Mouse (Mus musculus) hindbrain, embryonic 16.5 days (tissue): ENCODE results near the gene Nr1i2. TPM values are rescaled to one million over a fixed set of nuclear protein-coding genes. Genes with fewer than 3 reads are reported as not detected.

ENCODE experiments used
- ATAC-seq: fragments of 200-750 bp; cut with Nextera tagmentation; 2 replicates; pipeline ENCODE4 v1.8.0; 2017; ENCODE audit warnings: moderate TSS enrichment, moderate library complexity
- H3K27ac ChIP-seq: fragments of 300-500 bp; sonication (generic); 2 replicates; pipeline ENCODE4 v1.5.1; 2014; ENCODE audit warnings: low read depth, mild to moderate bottlenecking, control low read depth, low read length, moderate library complexity
- H3K27me3 ChIP-seq: fragments of 300-500 bp; sonication (generic); replicated peaks from 2 replicates; pipeline ENCODE4 v1.6.1; 2014; ENCODE audit warnings: low read length; ENCODE audit not compliant: control insufficient read depth, insufficient read depth
- H3K36me3 ChIP-seq: fragments of 300-500 bp; sonication (generic); 2 replicates; pipeline ENCODE4 v1.6.1; 2014; ENCODE audit warnings: mild to moderate bottlenecking, low read length, moderate library complexity, mixed read lengths; ENCODE audit not compliant: control insufficient read depth, insufficient read depth
- H3K4me1 ChIP-seq: fragments of 300-500 bp; sonication (generic); 2 replicates; pipeline ENCODE4 v1.6.1; 2014; ENCODE audit warnings: low read depth, low read length; ENCODE audit not compliant: control insufficient read depth, insufficient read depth
- H3K4me2 ChIP-seq: fragments of 300-500 bp; sonication (generic); 2 replicates; pipeline ENCODE4 v1.6.1; 2014; ENCODE audit warnings: mild to moderate bottlenecking, low read length, control low read depth, moderate library complexity
- H3K4me3 ChIP-seq: fragments of 300-500 bp; sonication (generic); 2 replicates; pipeline ENCODE4 v1.5.1; 2014; ENCODE audit warnings: mild to moderate bottlenecking, low read length, control low read depth, moderate library complexity
- H3K9ac ChIP-seq: fragments of 300-500 bp; sonication (generic); 2 replicates; pipeline ENCODE4 v1.6.1; 2014; ENCODE audit warnings: low read depth, mild to moderate bottlenecking, control low read depth, low read length, moderate library complexity
- H3K9me3 ChIP-seq: fragments of 300-500 bp; sonication (generic); 2 replicates; pipeline ENCODE4 v1.6.1; 2014; ENCODE audit warnings: mild to moderate bottlenecking, low read length, moderate library complexity; ENCODE audit not compliant: control insufficient read depth
- WGBS: fragments of 180-500 bp; shearing (Covaris S2); extraction: QIAGEN DNeasy Blood & Tissue Kit; methylation state at CpG from one replicate; pipeline ENCODE4 v1.1.7; 2014; 5-methylcytosine and 5-hydroxymethylcytosine counted together
- polyA plus RNA-seq: library from polyadenylated mRNA; unstranded; fragments of >200 nt; fragmentation: Nextera tagmentation; extraction: Ambion mirVana; gene quantifications from 2 replicates; pipeline ENCODE4 v1.2.1, GENCODE M21; 2015

Gene Nr1i2
- polyA plus RNA-seq, 1 experiment from 2014 or later = not detected

DNA sequence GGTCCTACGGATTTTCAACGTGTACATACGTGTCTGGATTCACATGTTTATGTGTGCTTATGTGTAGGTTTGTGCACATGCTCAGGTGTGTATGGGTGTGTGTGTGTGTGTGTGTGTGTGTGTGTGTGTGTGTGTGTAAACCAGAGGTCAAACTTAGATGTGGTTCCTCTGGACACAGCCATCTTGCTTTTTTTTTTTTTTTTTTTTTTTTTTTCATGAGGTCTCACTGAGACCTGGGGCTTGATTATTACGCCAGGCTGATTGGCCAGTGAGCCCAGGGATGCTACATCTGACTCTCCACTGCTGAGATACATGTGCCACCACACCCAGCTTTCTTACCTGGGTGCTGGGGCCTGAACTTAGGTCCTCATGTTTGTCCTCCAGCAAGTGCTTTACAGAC lies 24.5 kb upstream of the Nr1i2 start:
- Histone ChIP-seq H3K9ac (no peak overlapping the region), H3K27me3 (no peaks in the 10 kb centered on the region), H3K27ac (no peak overlapping the region), H3K4me2 (no peak overlapping the region), H3K4me3 (no peak overlapping the region), H3K9me3 (no peaks in the 10 kb centered on the region), H3K4me1 (no peaks in the 10 kb centered on the region), H3K36me3 (no peaks in the 10 kb centered on the region)
- ATAC-seq = no peak
- WGBS = 98% methylated on average over 4 of the region's 4 CpGs

DNA sequence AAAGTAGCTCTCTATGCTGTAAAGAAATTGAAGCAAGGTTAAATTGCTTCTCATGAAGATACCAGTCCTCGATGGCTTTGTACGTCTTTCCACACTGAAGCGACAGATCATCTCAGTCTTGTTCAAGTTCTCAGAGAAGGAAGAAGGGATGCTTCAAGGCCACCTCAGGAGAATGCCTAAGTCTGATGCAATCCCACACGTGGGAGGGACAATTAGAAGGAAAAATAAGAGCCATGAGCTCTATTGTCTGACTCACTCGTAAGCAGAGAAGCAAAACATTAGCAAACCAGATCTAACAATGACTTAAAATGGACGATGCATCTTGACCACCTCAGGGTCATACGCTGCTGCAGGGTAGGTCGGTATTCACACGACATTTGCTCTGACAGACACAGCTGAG lies 23.9 kb upstream of the Nr1i2 start:
- no peaks in the 10 kb centered on the region for H3K4me1 ChIP-seq
- no peak for ATAC-seq
- H3K9me3 ChIP-seq = no peaks in the 10 kb centered on the region
- H3K9ac ChIP-seq = no peak overlapping the region
- no peak overlapping the region for H3K4me3 ChIP-seq
- 73% methylated on average over 9 of the region's 9 CpGs for WGBS
- no peaks in the 10 kb centered on the region for H3K27me3 ChIP-seq
- H3K27ac ChIP-seq = no peak overlapping the region
- no peak overlapping the region for H3K4me2 ChIP-seq
- H3K36me3 ChIP-seq = no peaks in the 10 kb centered on the region

DNA sequence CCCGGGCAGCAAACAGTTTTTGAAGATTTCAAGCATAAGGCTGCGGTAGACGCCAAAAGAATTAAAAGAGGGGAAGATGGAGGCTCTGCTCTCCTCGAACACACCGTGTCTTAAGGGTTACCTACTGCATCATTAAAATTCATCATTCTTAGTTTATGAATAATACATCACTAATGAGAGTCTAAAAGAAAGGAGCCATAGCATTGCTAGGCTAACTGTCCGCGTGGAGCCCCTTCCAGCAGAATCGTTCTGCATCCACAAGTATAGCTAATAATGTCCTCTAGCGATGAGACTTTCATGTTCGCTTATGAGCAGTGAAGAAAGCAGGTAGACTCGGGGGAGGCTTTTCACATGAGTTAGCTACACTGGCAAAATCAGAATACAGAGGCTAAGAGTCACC lies 13.6 kb upstream of the Nr1i2 start:
- no peaks in the 10 kb centered on the region for H3K9me3 ChIP-seq
- H3K4me1 ChIP-seq = no peaks in the 10 kb centered on the region
- H3K4me3 ChIP-seq = no peak overlapping the region
- H3K4me2 ChIP-seq = 0 out of 2 replicates have a peak overlapping the region, but pooled peaks have one; percentile 7
- H3K36me3 ChIP-seq = no peaks in the 10 kb centered on the region
- 56% methylated on average over 11 of the region's 11 CpGs for WGBS
- no peak overlapping the region for H3K27ac ChIP-seq
- no peaks in the 10 kb centered on the region for H3K27me3 ChIP-seq
- no peak for ATAC-seq
- no peak overlapping the region for H3K9ac ChIP-seq

DNA sequence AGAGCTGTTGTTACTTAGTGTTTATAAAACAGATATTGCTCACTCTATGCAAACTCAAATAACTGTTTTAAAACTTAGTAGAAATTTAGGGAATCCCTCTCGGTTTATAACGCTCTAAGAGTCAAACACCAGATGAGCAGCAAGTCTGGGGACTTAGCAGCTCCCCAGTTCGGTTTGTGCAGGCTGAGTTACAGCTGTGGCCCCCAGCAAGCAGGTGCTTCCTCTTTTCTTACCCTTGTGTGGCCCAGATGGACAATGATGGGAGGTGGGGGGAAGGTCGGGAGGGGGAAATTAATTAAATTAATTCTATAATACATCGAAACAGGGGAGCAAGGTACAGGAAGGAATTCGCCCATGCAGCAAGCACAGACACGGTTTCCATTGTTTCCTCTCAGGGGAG lies 13.0 kb upstream of the Nr1i2 start:
- H3K4me1 ChIP-seq = no peaks in the 10 kb centered on the region
- H3K36me3 ChIP-seq = no peaks in the 10 kb centered on the region
- WGBS = 45% methylated on average over 7 of the region's 7 CpGs
- no peak overlapping the region for H3K9ac ChIP-seq
- H3K4me3 ChIP-seq = no peak overlapping the region
- H3K9me3 ChIP-seq = no peaks in the 10 kb centered on the region
- H3K27ac ChIP-seq = no peak overlapping the region
- H3K4me2 ChIP-seq = 0 out of 2 replicates have a peak overlapping the region, but pooled peaks have one; percentile 7
- H3K27me3 ChIP-seq = no peaks in the 10 kb centered on the region
- no peak for ATAC-seq

DNA sequence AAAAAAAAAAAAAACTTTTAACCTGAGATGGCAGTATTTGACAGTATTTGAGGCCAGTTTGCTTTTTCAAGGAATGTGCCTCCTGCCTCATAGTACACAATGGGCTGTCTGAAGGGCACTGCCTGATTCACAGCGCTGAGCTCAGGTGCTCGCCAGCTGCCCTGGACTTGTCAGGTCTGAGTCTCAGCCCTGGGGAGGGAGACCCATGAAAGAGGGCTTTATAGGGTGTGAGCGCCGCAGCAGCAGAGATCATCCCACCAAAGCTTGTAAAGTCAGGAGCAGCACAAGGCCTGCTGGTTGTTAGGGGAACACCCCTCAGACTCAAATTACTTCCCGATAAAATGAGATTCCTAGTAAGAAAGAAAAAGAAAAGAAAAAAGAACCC lies 12.6 kb upstream of the Nr1i2 start:
- no peaks in the 10 kb centered on the region for H3K27me3 ChIP-seq
- no peak overlapping the region for H3K9ac ChIP-seq
- peak; percentile 30; the same call in 1 of the 2 replicates for ATAC-seq

DNA sequence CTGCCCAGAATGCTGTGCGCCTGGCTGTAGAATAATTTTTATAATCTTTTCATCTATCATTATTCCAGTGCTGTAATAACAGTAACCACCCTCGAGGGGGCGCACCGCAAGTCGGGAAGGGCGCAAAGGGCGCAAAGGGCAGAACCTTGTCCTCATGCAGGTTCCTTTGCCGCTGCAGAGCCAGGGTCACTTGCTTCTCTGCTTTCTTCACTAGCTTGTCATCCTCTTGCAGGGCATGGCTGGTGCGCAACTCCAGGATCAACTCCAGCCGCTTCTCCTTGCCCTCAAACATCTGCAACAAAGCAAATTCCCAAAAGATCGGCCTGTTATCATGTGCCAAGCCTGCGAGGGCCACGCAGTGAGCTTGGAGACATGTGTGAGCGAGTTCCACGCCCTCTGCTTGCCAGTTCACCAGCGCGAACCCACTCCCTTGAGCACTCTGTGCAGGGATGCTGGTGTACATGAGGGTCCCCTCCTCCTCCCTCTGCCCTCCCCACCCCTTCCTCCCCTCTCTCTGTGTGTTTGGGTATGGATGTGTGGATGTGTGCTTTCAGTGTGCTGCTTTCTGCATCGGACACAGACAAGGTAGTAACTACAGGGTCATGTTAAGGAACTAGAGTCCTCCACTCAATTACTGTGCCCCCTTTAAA lies 12.1 kb upstream of the Nr1i2 start:
- Histone ChIP-seq H3K27me3 (no peaks in the 10 kb centered on the region), H3K4me1 (no peaks in the 10 kb centered on the region), H3K9ac (no peak overlapping the region), H3K4me3 (no peak overlapping the region), H3K4me2 (no peak overlapping the region), H3K9me3 (no peaks in the 10 kb centered on the region), H3K36me3 (no peaks in the 10 kb centered on the region), H3K27ac (no peak overlapping the region)
- WGBS = 46% methylated on average over 18 of the region's 18 CpGs
- peak; percentile 24; the same call in 1 of the 2 replicates for ATAC-seq

More for the DNA sequence above, 12.6 kb upstream of the Nr1i2 start:
- Histone ChIP-seq H3K4me2 (no peak overlapping the region), H3K4me1 (no peaks in the 10 kb centered on the region), H3K27ac (no peak overlapping the region), H3K4me3 (no peak overlapping the region), H3K9me3 (no peaks in the 10 kb centered on the region), H3K36me3 (no peaks in the 10 kb centered on the region)
- 46% methylated on average over 5 of the region's 5 CpGs for WGBS

DNA sequence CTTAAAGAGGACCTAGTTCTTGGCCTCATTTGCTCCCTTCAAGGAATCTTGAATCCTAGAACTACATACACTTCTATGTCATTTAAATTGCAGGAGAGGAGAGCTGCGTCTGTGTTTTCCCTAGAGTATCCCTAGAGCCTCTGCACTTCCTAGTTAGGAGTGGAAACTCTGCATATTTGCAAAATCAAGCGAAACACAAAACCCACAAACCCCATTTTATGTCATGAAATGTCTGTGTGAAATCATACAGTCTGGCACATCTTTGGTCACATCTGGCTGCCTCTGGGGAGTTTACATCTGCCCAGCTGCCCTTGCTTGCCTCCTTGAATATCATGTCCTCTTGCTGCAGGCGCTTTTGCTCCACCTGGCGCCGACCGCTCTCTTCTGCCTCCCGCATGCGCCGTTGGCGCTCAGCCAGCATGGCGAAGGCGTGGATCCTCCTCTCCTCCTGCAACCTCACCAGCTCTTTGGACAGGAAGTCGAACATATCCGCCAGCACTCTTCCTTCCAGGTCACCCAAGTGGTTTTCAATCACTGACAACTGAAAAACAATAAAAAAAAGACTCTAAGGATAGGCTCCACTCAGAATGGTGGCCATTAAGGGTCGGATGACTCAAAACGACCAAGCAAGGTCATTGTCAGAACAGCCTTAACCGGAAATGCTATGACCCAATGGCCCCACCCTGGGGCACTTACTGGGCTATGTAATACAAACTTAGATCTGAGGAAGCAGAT lies 10.0 kb upstream of the Nr1i2 start:
- Histone ChIP-seq H3K4me1 (no peaks in the 10 kb centered on the region), H3K27ac (no peak overlapping the region), H3K4me3 (no peak overlapping the region), H3K9ac (no peak overlapping the region), H3K27me3 (no peaks in the 10 kb centered on the region), H3K4me2 (no peak overlapping the region), H3K36me3 (no peaks in the 10 kb centered on the region), H3K9me3 (no peaks in the 10 kb centered on the region)
- 80% methylated on average over 17 of the region's 17 CpGs for WGBS
- no peak for ATAC-seq

DNA sequence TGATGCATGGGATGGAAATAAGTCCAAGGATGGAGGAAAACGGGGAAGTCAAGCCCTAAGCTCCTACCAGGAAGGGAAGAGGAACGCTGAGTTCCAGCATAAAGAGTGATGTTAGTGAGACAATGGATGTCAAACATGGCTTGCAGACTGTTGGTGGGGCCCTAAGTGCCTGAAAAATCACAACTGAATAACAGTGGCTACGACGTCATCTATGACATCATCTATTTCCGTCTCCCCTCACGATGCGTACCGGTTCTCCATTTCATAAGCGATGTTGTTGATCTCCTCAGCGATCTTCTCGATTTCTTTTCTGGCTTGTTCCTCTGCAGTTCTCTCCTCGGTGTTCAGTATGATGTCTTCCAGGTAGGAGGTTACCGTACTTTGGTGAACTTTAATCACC lies 7.7 kb upstream of the Nr1i2 start:
- H3K4me1 ChIP-seq = no peaks in the 10 kb centered on the region
- H3K27ac ChIP-seq = no peak overlapping the region
- H3K9me3 ChIP-seq = no peaks in the 10 kb centered on the region
- H3K27me3 ChIP-seq = no peaks in the 10 kb centered on the region
- no peaks in the 10 kb centered on the region for H3K36me3 ChIP-seq
- H3K4me2 ChIP-seq = no peak overlapping the region
- H3K9ac ChIP-seq = no peak overlapping the region
- no peak overlapping the region for H3K4me3 ChIP-seq
- ATAC-seq = no peak
- WGBS = 95% methylated on average over 13 of the region's 13 CpGs

DNA sequence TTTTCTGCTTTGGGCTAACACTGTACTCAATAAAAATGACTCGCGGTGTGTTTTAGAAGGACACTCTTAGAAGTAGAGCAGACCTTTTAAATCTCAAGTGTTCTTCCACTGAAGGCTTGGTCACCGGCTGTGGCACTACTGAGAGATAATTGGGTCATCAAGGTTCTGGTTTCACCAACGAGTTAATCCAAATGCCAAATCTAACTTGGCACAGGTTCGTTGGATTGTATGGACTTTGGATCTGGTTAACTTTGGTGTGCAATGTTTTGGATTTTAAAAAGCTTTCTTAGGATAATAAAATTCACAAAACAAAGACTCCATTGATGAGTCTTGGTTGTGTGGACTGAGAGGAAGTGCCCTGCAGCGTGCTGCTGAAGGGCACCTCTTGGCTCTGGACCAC lies 3.8 kb upstream of the Nr1i2 start:
- H3K9me3 ChIP-seq = no peaks in the 10 kb centered on the region
- H3K4me2 ChIP-seq = no peak overlapping the region
- no peak overlapping the region for H3K9ac ChIP-seq
- no peak overlapping the region for H3K27ac ChIP-seq
- WGBS = 84% methylated on average over 6 of the region's 6 CpGs
- H3K36me3 ChIP-seq = no peaks in the 10 kb centered on the region
- no peaks in the 10 kb centered on the region for H3K27me3 ChIP-seq
- H3K4me3 ChIP-seq = no peak overlapping the region
- no peak for ATAC-seq
- no peaks in the 10 kb centered on the region for H3K4me1 ChIP-seq
